Mouse (Mus musculus): ENCODE data around the gene Adam17. TPM values are rescaled to one million over a fixed set of nuclear protein-coding genes. Genes with fewer than 3 reads are reported as not detected.

The Adam17 gene
- polyA plus RNA-seq, 1 experiment from 2014 or later = 36.8 TPM

DNA sequence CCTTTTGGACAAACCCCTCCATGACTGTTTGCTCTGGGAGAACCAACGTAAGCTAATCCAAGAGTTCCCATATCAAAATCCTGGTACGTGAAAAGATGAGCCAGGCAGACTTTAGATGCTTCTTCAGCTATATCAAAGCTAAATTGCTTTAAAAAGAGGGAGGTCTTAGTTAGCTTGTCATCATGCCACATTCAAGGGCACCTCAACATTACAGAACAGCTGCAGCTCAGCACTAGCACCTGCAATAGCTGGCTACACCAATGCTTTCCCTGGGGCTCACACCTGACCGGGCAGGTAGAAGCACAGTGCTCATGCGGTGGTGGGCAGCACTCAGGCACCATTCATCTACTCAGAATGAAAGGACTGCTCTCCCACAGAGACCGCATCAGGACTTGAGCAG, 32.8 kb downstream of the Adam17 start:
- H3K9me3 ChIP-seq = no peaks in the 10 kb centered on the region
- WGBS = 96% methylated on average over 5 of the region's 5 CpGs
- no peaks in the 10 kb centered on the region for H3K27me3 ChIP-seq
- H3K4me1 ChIP-seq = no peaks in the 10 kb centered on the region
- H3K4me2 ChIP-seq (replicated peaks) = no peak overlapping the region
- H3K4me3 ChIP-seq = no peak overlapping the region
- ATAC-seq (ENCODE audit: low FRiP score, low read depth) = no peak
- H3K27ac ChIP-seq (replicated peaks) = no peak overlapping the region
- H3K36me3 ChIP-seq = peaks cover 51% of the 10 kb centered on the region
- H3K9ac ChIP-seq (replicated peaks) = no peak overlapping the region

DNA sequence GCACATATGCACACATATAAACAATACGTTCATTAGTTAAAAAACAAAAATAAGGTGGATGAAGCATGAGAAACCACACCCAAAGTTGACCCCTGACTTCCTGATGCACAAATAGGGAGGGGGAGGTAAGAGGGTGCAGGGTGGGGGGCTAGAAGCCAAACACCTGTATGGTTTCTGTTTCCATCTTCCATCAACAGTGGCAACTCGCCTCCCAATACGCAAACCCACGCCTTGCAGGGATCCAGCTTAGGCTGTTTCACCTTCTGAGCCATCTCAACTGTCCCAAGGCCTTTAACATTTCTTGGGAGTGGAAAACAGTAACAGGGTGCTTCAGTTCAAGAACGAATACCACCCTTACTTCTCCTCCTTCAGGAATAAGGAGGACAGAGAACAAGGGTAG, 36.3 kb downstream of the Adam17 start:
- Histone ChIP-seq H3K27me3 (no peaks in the 10 kb centered on the region), H3K9ac (replicated peaks) (no peak overlapping the region), H3K4me2 (replicated peaks) (no peak overlapping the region), H3K36me3 (peaks cover 63% of the 10 kb centered on the region), H3K9me3 (no peaks in the 10 kb centered on the region), H3K27ac (replicated peaks) (no peak overlapping the region), H3K4me3 (no peak overlapping the region), H3K4me1 (no peaks in the 10 kb centered on the region)
- ATAC-seq (ENCODE audit: low FRiP score, low read depth) = no peak
- 94% methylated on average over 5 of the region's 5 CpGs for WGBS

DNA sequence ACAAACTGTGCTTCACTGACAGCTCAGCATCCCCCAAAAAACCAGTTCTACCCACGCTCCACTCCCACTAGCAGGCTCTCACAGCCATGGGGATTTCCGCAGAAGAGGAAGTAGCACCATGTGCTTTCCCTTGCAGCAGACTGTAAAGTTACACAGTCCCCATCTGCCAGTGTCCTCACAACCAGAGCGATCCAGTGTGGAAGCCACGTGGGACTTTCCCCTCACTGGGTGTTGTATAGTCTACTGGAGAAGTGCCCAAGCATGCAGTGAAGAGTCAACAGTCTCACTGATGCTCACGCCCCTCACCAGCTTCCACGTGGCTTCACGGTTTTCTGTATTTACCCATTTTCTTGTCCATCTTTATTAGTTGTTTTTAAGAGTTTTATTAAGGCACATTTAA, 37.6 kb downstream of the Adam17 start:
- WGBS = 90% methylated on average over 7 of the region's 7 CpGs
- Histone ChIP-seq H3K27me3 (no peaks in the 10 kb centered on the region), H3K9me3 (no peaks in the 10 kb centered on the region), H3K4me2 (replicated peaks) (no peak overlapping the region), H3K4me1 (no peaks in the 10 kb centered on the region), H3K4me3 (no peak overlapping the region), H3K36me3 (peaks cover 69% of the 10 kb centered on the region), H3K27ac (replicated peaks) (no peak overlapping the region), H3K9ac (replicated peaks) (no peak overlapping the region)
- ATAC-seq (ENCODE audit: low FRiP score, low read depth) = no peak

DNA sequence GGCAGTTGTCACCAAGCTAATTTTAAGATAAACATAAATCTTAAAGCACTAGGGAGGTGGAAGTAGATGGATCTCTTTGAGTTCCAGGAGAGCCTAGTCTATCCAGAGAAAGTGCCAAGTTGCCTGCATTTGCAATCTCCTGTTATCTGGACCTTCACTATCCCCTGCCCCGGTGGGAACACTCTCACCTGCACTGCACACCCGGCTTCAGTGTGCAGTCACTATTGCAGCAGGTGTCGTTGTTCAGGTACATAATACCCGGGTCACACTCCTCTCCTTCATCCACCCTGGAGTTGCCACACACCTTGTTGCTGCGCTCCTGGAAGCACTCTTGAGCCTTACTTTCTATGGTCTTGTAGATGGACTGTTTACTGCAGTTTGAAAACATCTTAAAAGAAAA, 39.7 kb downstream of the Adam17 start:
- no peak overlapping the region for H3K4me2 ChIP-seq (replicated peaks)
- no peaks in the 10 kb centered on the region for H3K9me3 ChIP-seq
- H3K27me3 ChIP-seq = no peaks in the 10 kb centered on the region
- H3K4me3 ChIP-seq = no peak overlapping the region
- H3K9ac ChIP-seq (replicated peaks) = no peak overlapping the region
- H3K4me1 ChIP-seq = no peaks in the 10 kb centered on the region
- WGBS = 95% methylated on average over 5 of the region's 5 CpGs
- no peak overlapping the region for H3K27ac ChIP-seq (replicated peaks)
- peaks cover 65% of the 10 kb centered on the region for H3K36me3 ChIP-seq
- no peak for ATAC-seq (ENCODE audit: low FRiP score, low read depth)

DNA sequence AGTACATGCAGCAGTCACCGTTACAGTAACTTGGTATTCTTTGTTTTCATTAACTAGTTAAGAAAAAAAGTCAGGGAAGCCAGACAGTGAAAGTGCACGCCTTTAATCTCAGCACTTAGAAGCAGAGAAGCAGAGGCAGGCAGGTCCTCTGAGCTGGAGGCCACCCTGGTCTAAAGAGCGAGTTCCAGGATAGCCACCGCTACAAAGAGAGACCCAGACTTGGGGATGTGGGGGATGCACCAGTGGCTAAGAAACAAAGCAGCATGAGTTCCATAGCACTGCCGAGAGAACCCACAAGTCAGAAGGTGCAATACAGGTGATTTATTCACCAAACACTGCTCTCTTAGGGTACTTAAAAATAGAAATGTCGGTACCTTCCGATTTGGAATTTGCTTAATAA, 40.4 kb downstream of the Adam17 start:
- no peaks in the 10 kb centered on the region for H3K27me3 ChIP-seq
- no peaks in the 10 kb centered on the region for H3K4me1 ChIP-seq
- no peak overlapping the region for H3K4me3 ChIP-seq
- 93% methylated on average over 7 of the region's 7 CpGs for WGBS
- no peak for ATAC-seq (ENCODE audit: low FRiP score, low read depth)
- H3K27ac ChIP-seq (replicated peaks) = no peak overlapping the region
- H3K36me3 ChIP-seq = peaks cover 71% of the 10 kb centered on the region
- no peak overlapping the region for H3K4me2 ChIP-seq (replicated peaks)
- no peaks in the 10 kb centered on the region for H3K9me3 ChIP-seq
- H3K9ac ChIP-seq (replicated peaks) = no peak overlapping the region

DNA sequence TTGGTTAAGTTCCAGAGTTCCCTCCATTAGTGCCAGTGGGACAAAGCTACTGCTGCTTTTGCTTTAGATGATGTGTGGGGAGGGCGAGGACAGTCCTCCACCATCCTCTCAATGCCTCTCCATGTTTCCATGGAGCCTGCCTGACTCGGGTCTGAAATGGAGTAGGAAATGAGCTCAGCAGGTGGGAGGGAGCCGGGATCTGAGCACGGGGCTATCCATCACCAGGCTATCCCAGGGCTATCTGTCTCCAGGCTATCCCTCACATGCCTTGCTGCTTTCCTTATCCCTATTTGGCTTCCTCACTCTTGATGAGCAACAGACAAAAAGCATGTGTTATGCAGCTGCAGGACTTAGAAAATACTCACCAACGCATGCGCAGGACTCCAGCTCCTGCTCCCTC, 41.7 kb downstream of the Adam17 start:
- Histone ChIP-seq H3K27ac (replicated peaks) (no peak overlapping the region), H3K9ac (replicated peaks) (no peak overlapping the region), H3K36me3 (peaks cover 84% of the 10 kb centered on the region), H3K4me2 (replicated peaks) (no peak overlapping the region), H3K27me3 (no peaks in the 10 kb centered on the region), H3K4me3 (no peak overlapping the region), H3K4me1 (no peaks in the 10 kb centered on the region), H3K9me3 (no peaks in the 10 kb centered on the region)
- ATAC-seq (ENCODE audit: low FRiP score, low read depth) = no peak
- WGBS = 83% methylated on average over 6 of the region's 6 CpGs

DNA sequence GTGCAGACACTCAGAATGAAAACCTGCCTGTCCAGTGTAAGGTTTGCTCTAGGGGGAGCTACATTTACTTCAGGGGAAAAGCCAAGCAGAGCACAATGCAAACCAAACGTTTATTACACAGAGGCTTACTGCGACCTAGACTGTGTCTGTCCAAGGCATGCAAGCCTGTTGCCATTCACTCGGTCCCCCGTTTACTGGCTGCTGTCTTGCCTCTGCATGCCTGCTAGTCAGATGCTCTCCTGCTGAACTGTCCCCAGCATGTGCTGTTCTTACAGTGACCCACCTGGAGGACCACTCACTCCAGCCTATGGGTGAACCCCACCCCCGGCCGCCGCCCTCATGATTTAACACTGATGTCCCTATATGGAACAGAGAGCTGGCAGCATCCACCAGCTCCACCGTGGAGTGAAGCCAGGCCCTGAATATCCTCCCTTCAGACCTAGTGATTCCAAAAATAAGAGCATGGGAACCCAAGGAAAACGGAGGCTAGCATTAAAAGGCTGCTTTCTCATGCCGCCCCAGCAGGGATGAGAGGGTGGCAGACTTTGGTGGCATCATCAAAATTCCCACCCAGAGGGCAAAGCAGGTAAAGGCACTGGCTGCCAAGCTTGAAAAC, 42.4 kb downstream of the Adam17 start:
- H3K4me2 ChIP-seq (replicated peaks) = no peak overlapping the region
- H3K4me3 ChIP-seq = no peak overlapping the region
- H3K4me1 ChIP-seq = no peaks in the 10 kb centered on the region
- H3K9ac ChIP-seq (replicated peaks) = no peak overlapping the region
- H3K36me3 ChIP-seq = peaks cover 89% of the 10 kb centered on the region
- no peak for ATAC-seq (ENCODE audit: low FRiP score, low read depth)
- no peak overlapping the region for H3K27ac ChIP-seq (replicated peaks)
- no peaks in the 10 kb centered on the region for H3K9me3 ChIP-seq
- no peaks in the 10 kb centered on the region for H3K27me3 ChIP-seq
- WGBS = 91% methylated on average over 10 of the region's 10 CpGs

DNA sequence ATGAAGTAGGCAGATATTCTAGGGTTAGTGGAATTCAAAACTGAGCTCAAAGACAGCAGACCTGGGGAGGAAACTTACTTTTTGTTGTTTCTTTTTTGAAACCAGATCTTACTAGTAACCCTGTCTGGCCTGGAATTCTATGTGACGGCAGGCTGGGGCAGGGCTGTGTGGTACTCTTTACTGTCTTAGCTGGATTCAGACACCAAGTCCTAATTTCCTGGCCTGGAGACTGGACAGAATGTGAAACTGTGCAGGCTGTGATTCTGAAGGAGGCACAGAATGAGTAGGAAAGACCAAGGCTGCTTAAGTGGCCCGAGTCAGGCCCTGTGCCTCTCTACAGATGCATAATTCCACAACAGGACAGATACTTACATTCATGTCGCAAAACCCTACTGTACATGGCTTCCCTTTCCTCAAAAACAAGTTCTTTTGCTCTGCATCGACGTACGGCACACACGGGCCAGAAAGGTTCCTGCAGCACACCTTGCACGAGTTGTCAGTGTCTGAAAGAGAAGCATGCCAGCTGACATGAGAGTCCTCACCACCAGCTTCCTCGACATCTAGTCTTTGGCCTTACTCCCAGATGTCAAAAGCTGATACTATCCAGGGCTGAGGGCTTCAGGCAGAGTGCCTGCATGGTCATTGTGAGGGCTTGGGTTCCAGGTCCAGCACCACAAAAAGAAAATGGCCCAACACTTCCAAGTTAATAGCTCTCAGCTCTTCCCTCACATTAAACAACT, 43.6 kb downstream of the Adam17 start:
- H3K36me3 ChIP-seq = peaks cover 87% of the 10 kb centered on the region
- no peak overlapping the region for H3K9ac ChIP-seq (replicated peaks)
- H3K27me3 ChIP-seq = no peaks in the 10 kb centered on the region
- H3K4me2 ChIP-seq (replicated peaks) = no peak overlapping the region
- no peaks in the 10 kb centered on the region for H3K9me3 ChIP-seq
- WGBS = 91% methylated on average over 9 of the region's 9 CpGs
- no peaks in the 10 kb centered on the region for H3K4me1 ChIP-seq
- H3K4me3 ChIP-seq = no peak overlapping the region
- H3K27ac ChIP-seq (replicated peaks) = no peak overlapping the region
- no peak for ATAC-seq (ENCODE audit: low FRiP score, low read depth)

DNA sequence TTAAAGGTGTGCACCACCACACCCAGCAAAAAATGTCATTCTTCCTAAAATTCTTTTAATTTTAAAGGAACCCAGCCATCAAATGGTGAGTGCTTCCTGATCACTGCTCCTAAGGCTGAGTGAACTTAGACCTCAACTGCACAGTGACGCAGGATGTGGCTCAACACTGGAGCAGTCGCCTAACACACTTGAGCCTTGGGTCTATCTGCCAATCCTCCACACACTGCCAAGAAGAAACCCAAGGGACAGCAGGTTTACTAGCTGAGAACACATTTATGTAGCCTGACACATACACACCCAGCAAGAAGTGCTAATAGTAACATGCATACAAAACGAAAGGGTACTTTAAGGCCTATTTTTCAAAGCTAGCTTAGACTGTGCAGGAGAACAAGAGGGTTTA, 47.1 kb downstream of the Adam17 start:
- H3K4me1 ChIP-seq = no peaks in the 10 kb centered on the region
- H3K9me3 ChIP-seq = no peaks in the 10 kb centered on the region
- ATAC-seq (ENCODE audit: low FRiP score, low read depth) = no peak
- no peak overlapping the region for H3K9ac ChIP-seq (replicated peaks)
- no peak overlapping the region for H3K4me2 ChIP-seq (replicated peaks)
- H3K36me3 ChIP-seq = peaks cover 78% of the 10 kb centered on the region
- no peak overlapping the region for H3K4me3 ChIP-seq
- 90% methylated on average over 3 of the region's 3 CpGs for WGBS
- H3K27ac ChIP-seq (replicated peaks) = no peak overlapping the region
- no peaks in the 10 kb centered on the region for H3K27me3 ChIP-seq

DNA sequence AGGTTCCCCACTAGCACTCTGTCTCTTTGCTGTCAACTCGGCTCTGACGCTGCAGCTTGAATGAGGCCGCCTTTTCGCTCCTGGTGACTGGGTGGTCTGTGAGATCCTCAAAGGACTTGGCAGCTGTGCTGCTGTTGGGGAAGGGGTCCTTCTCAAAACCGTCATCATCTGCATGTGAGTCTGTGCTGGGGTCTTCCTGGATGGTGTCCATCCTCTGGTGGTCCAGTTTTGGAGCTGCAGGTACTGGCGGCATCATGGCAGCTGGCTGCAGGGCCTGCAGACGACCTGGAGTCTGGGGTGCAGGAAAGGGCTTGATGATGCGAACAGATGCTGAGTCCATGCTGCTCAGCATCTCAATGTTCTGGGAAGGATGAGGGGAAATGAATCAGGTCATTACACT, 48.2 kb downstream of the Adam17 start:
- Histone ChIP-seq H3K9me3 (no peaks in the 10 kb centered on the region), H3K36me3 (peaks cover 81% of the 10 kb centered on the region), H3K4me2 (replicated peaks) (no peak overlapping the region), H3K9ac (replicated peaks) (no peak overlapping the region), H3K4me3 (no peak overlapping the region), H3K27me3 (no peaks in the 10 kb centered on the region), H3K27ac (replicated peaks) (no peak overlapping the region), H3K4me1 (no peaks in the 10 kb centered on the region)
- ATAC-seq (ENCODE audit: low FRiP score, low read depth) = no peak
- 94% methylated on average over 8 of the region's 8 CpGs for WGBS

DNA sequence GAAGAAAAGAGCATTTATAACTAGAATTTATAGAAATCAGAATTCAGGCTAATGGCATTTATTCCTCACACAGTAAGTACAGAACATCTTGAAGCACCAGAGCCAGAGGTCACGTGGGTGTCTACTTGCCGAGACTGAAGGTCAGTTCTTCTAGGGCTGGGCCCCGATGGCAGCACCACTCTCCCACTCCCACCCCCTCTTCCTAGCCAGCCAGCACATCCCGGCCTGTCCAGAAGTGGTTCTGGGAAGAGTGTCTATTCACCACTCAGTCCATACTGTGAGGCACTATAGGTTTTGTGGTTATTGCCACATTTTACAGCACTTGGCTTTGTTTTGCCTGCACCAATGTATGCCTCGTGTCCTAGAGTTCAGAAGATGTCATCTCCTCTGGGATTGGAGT, 49.3 kb downstream of the Adam17 start:
- peaks cover 74% of the 10 kb centered on the region for H3K36me3 ChIP-seq
- no peaks in the 10 kb centered on the region for H3K4me1 ChIP-seq
- no peak overlapping the region for H3K9ac ChIP-seq (replicated peaks)
- no peak for ATAC-seq (ENCODE audit: low FRiP score, low read depth)
- H3K27ac ChIP-seq (replicated peaks) = no peak overlapping the region
- no peaks in the 10 kb centered on the region for H3K9me3 ChIP-seq
- H3K4me2 ChIP-seq (replicated peaks) = no peak overlapping the region
- no peak overlapping the region for H3K4me3 ChIP-seq
- WGBS = 87% methylated on average over 5 of the region's 5 CpGs
- H3K27me3 ChIP-seq = no peaks in the 10 kb centered on the region

DNA sequence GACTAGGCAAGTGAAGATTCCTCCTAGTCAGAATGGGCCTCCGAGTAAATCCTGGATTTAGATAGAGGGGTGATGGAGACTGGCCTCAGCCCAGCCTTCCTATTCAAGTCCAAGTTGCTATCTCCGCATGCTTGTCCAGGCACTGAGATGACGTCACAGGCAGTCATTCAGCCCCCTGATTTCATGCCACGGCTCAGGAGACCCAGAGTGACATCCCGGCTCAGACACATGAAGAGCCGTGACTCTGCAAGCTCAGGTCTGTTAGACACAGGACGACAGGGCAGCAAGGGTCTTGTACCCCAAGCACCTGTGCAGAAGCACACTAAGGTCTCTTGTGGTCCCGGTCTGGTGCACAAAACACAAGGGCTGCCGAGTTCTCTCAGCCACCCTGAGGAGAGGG, 50.6 kb downstream of the Adam17 start:
- WGBS = 86% methylated on average over 9 of the region's 9 CpGs
- no peak overlapping the region for H3K4me3 ChIP-seq
- H3K9ac ChIP-seq (replicated peaks) = no peak overlapping the region
- H3K4me1 ChIP-seq = no peaks in the 10 kb centered on the region
- no peak for ATAC-seq (ENCODE audit: low FRiP score, low read depth)
- peaks cover 63% of the 10 kb centered on the region for H3K36me3 ChIP-seq
- no peak overlapping the region for H3K4me2 ChIP-seq (replicated peaks)
- H3K27ac ChIP-seq (replicated peaks) = no peak overlapping the region
- H3K27me3 ChIP-seq = no peaks in the 10 kb centered on the region
- no peaks in the 10 kb centered on the region for H3K9me3 ChIP-seq

DNA sequence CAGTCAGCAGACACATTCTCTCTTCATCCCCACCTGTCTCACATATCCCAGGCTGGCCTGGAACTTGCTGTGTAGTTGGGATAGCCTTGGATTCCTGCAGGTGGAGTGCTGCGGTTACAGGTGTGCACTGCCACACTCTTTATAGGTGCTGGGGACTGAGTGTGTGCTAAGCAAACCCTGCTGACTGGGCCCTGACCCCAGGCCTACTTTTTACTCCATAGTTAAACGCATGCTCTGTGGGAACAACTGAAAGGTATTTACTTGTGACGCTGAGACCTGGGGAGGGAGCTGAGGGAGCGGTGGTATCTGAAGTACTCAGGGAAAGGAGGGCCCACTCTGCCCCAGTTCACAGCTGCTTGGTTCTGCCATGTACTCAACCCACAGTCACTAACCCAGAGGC, 51.1 kb downstream of the Adam17 start:
- Histone ChIP-seq H3K9me3 (no peaks in the 10 kb centered on the region), H3K4me3 (no peak overlapping the region), H3K27ac (replicated peaks) (no peak overlapping the region), H3K36me3 (peaks cover 58% of the 10 kb centered on the region), H3K9ac (replicated peaks) (no peak overlapping the region), H3K4me1 (no peaks in the 10 kb centered on the region), H3K4me2 (replicated peaks) (no peak overlapping the region), H3K27me3 (no peaks in the 10 kb centered on the region)
- no peak for ATAC-seq (ENCODE audit: low FRiP score, low read depth)
- 89% methylated on average over 4 of the region's 4 CpGs for WGBS
